Mouse (Mus musculus): ENCODE results near the gene Aldh3b2. TPM values are rescaled to one million over a fixed set of nuclear protein-coding genes. Genes with fewer than 3 reads are reported as not detected.

The Aldh3b2 gene
- polyA plus RNA-seq, 1 experiment from 2014 or later, result 0.36 TPM

DNA sequence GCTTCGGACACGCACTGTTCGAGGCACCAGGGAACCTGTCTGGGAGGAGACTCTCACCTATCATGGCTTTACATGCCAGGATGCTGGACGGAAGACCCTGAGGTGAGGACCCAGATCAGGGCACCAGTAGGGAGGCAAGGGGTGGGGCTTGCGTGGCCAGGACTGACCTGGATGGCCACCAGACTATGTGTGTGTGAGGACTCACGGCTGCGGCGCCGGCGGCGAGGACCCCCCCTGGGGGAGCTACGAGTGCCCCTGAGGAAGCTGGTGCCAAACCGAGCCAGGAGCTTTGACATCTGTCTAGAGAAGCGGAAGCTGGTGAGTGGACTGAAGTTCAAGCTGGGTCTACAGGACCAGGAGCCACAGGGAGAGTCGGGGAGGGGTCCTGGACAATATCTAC is 32.2 kb downstream of the Aldh3b2 start:
- Histone ChIP-seq H3K36me3 (ENCODE audit: control insufficient read depth, insufficient read depth, low read length) (peaks cover 41% of the 10 kb centered on the region), H3K4me3 (ENCODE audit: low read depth, low read length) (no peak overlapping the region), H3K27me3 (replicated peaks; ENCODE audit: control insufficient read depth, insufficient read depth, low read length) (no peaks in the 10 kb centered on the region), H3K4me1 (ENCODE audit: control insufficient read depth, insufficient read depth, low read length) (peaks cover 10% of the 10 kb centered on the region), H3K27ac (ENCODE audit: low read depth, low read length) (no peak overlapping the region), H3K9me3 (replicated peaks; ENCODE audit: control insufficient read depth, low read length) (no peaks in the 10 kb centered on the region), H3K4me2 (ENCODE audit: low read length) (no peak overlapping the region), H3K9ac (ENCODE audit: low read length) (no peak overlapping the region)
- no peak for ATAC-seq
- 87% methylated on average over 15 of the region's 15 CpGs for whole genome bisulfite sequencing
- no peak for DNase-seq (ENCODE audit: low spot score)

DNA sequence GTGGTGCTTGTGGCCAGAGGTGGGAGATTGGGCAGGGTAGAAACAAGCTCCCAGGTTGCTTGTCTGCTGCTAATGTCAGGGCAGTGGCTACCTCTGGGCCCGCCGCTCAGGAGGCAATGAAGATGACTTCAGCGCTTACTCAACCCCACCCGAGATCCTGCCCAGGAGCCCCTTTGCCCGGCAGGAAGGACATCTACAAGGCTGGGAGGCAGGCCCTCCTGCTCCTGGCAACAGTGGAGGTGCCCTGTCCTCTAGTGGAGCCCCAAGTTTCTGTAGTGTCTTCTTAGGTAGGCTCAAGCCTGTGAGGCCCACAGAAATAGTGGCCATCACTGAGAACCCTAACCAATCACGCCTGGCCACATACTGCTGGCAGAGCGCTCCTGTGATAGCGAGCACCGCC is 33.0 kb downstream of the Aldh3b2 start:
- WGBS, result 92% methylated on average over 9 of the region's 9 CpGs
- Histone ChIP-seq H3K27ac (ENCODE audit: low read depth, low read length) (no peak overlapping the region), H3K9me3 (replicated peaks; ENCODE audit: control insufficient read depth, low read length) (no peaks in the 10 kb centered on the region), H3K4me2 (ENCODE audit: low read length) (no peak overlapping the region), H3K4me1 (ENCODE audit: control insufficient read depth, insufficient read depth, low read length) (peaks cover 6% of the 10 kb centered on the region), H3K4me3 (ENCODE audit: low read depth, low read length) (no peak overlapping the region), H3K27me3 (replicated peaks; ENCODE audit: control insufficient read depth, insufficient read depth, low read length) (no peaks in the 10 kb centered on the region), H3K9ac (ENCODE audit: low read length) (no peak overlapping the region), H3K36me3 (ENCODE audit: control insufficient read depth, insufficient read depth, low read length) (peaks cover 49% of the 10 kb centered on the region)
- ATAC-seq, result no peak
- no peak for DNase-seq (ENCODE audit: low spot score)

DNA sequence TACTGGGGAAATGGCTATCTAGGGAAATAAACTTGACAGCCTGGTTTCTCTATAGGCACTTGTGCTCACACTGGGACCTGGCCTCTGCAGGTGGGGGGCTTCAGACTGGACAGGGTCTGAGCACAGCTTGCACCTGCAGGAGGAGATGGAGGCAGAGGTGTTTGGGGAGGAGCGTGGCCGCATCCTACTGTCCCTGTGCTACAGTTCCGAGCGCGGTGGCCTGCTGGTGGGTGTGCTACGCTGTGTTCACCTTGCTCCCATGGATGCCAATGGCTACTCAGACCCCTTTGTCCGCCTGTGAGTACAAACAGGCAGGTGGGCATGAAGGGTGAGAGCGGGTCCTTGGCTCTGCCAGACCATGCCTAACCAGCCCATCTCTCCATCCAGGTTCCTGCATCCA is 33.8 kb downstream of the Aldh3b2 start:
- no peak overlapping the region for H3K9ac ChIP-seq (ENCODE audit: low read length)
- H3K4me1 ChIP-seq (ENCODE audit: control insufficient read depth, insufficient read depth, low read length), result peaks cover 5% of the 10 kb centered on the region
- H3K9me3 ChIP-seq (replicated peaks; ENCODE audit: control insufficient read depth, low read length), result no peaks in the 10 kb centered on the region
- H3K27me3 ChIP-seq (replicated peaks; ENCODE audit: control insufficient read depth, insufficient read depth, low read length), result no peaks in the 10 kb centered on the region
- H3K4me2 ChIP-seq (ENCODE audit: low read length), result no peak overlapping the region
- H3K4me3 ChIP-seq (ENCODE audit: low read depth, low read length), result no peak overlapping the region
- ATAC-seq (no peak), DNase-seq (ENCODE audit: low spot score) (no peak)
- peaks cover 55% of the 10 kb centered on the region for H3K36me3 ChIP-seq (ENCODE audit: control insufficient read depth, insufficient read depth, low read length)
- H3K27ac ChIP-seq (ENCODE audit: low read depth, low read length), result no peak overlapping the region
- WGBS, result 92% methylated on average over 8 of the region's 8 CpGs

DNA sequence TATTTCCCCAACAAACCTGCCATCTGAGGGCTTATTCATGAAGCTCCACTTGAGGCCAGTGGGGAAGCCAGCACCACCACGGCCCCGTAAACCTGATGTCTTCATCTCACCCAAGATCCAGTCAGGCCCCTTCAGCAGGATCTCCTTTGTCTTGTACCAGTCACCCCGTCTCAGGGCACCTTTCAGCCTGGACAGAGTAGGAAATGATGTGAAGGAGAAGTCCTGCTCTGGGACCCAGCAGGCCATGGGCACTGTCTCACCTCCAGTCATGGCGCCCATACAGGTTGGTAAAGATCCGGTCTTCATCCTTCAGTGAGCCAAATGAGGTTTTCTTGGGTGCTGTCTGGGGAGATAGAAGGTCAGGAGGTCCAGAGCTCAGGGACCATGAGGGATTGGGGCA is 39.0 kb downstream of the Aldh3b2 start:
- Histone ChIP-seq H3K9ac (ENCODE audit: low read length) (no peak overlapping the region), H3K4me3 (ENCODE audit: low read depth, low read length) (no peak overlapping the region), H3K27me3 (replicated peaks; ENCODE audit: control insufficient read depth, insufficient read depth, low read length) (no peaks in the 10 kb centered on the region), H3K27ac (ENCODE audit: low read depth, low read length) (no peak overlapping the region), H3K9me3 (replicated peaks; ENCODE audit: control insufficient read depth, low read length) (no peaks in the 10 kb centered on the region), H3K4me2 (ENCODE audit: low read length) (no peak overlapping the region), H3K4me1 (ENCODE audit: control insufficient read depth, insufficient read depth, low read length) (no peaks in the 10 kb centered on the region; the same call in 1 of the 2 replicates), H3K36me3 (ENCODE audit: control insufficient read depth, insufficient read depth, low read length) (peaks cover 49% of the 10 kb centered on the region)
- WGBS, result 90% methylated on average over 5 of the region's 5 CpGs
- ATAC-seq, result no peak
- DNase-seq (ENCODE audit: low spot score), result no peak

DNA sequence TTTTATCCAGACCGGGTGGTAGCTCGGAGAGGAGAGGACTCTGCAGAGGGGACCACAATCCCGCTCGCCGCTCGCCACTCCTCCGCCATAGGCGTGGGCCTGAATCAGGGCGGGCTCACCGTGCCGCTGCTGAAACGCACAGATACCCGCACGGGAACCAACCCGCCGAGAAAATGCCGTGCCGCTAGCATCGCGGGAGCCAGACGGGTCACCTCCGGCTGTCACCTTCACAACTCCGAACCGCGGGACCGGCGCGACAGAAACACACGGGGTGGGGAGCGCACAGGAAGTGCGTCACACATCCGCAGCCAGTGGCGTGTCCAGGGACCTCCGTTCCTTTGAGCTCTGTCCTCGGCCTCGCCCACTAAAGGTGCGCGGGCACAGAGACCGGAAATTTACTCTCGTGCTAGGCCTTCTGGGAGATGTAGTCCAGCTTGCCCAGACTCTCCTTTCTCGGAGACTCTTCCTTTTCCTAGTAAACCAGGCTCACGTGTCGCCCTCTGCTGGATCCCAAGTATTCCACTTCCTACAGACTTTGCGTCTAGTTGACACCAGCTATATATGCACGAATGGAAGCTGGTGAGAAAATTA is 40.4 kb downstream of the Aldh3b2 start, which contains the start of gene Ndufv1:
Gene Ndufv1, minus strand, starts transcription at position 375 of the 591 bp plus-strand sequence.
- peak within 1 kb of the TSS; percentile 87 for H3K4me3 ChIP-seq (ENCODE audit: low read depth, low read length)
- peaks cover 34% of the 10 kb centered on the region for H3K36me3 ChIP-seq (ENCODE audit: control insufficient read depth, insufficient read depth, low read length)
- peak within 1 kb of the TSS; percentile 60; the same call in 1 of the 2 replicates for H3K27ac ChIP-seq (ENCODE audit: low read depth, low read length)
- under 1% methylated on average over 45 of the region's 45 CpGs for WGBS
- ATAC-seq (peak; percentile 100), DNase-seq (ENCODE audit: low spot score) (peak; percentile 100)
- no peaks in the 10 kb centered on the region for H3K9me3 ChIP-seq (replicated peaks; ENCODE audit: control insufficient read depth, low read length)
- no peaks in the 10 kb centered on the region for H3K27me3 ChIP-seq (replicated peaks; ENCODE audit: control insufficient read depth, insufficient read depth, low read length)
- peak within 1 kb of the TSS; percentile 77 for H3K4me2 ChIP-seq (ENCODE audit: low read length)
- peak within 1 kb of the TSS; percentile 79 for H3K9ac ChIP-seq (ENCODE audit: low read length)
- no peaks in the 10 kb centered on the region; the same call in 1 of the 2 replicates for H3K4me1 ChIP-seq (ENCODE audit: control insufficient read depth, insufficient read depth, low read length)

DNA sequence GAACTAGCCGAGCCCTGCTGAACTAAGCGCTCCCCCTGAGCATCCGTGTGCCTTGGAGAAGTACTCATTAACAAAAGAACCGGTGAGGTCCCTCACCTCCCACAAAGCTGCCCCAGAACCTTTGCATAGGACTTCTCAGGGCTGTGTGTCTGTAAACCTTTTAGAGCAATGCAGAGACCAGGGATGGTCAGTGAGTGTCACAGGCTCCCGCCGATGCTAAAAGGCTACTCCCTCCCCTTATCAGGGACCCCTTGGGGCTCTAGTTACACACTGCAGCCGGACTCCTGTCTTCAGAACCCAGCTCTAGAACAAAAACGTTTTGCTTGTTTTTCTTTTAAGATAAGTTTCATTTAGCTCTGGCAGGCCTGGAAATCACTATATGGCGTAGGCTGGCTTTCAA is 40.9 kb downstream of the Aldh3b2 start:
- Histone ChIP-seq H3K27me3 (replicated peaks; ENCODE audit: control insufficient read depth, insufficient read depth, low read length) (no peaks in the 10 kb centered on the region), H3K36me3 (ENCODE audit: control insufficient read depth, insufficient read depth, low read length) (peaks cover 29% of the 10 kb centered on the region), H3K27ac (ENCODE audit: low read depth, low read length) (no peak overlapping the region), H3K9ac (ENCODE audit: low read length) (peak overlapping the region; percentile 29; the same call in 1 of the 2 replicates), H3K4me3 (ENCODE audit: low read depth, low read length) (peak overlapping the region; percentile 87), H3K4me2 (ENCODE audit: low read length) (peak overlapping the region; percentile 41; the same call in 1 of the 2 replicates), H3K9me3 (replicated peaks; ENCODE audit: control insufficient read depth, low read length) (no peaks in the 10 kb centered on the region), H3K4me1 (ENCODE audit: control insufficient read depth, insufficient read depth, low read length) (no peaks in the 10 kb centered on the region; the same call in 1 of the 2 replicates)
- DNase-seq (ENCODE audit: low spot score) (no peak), ATAC-seq (no peak; the same call in 1 of the 2 replicates)
- 25% methylated on average over 9 of the region's 9 CpGs for WGBS

DNA sequence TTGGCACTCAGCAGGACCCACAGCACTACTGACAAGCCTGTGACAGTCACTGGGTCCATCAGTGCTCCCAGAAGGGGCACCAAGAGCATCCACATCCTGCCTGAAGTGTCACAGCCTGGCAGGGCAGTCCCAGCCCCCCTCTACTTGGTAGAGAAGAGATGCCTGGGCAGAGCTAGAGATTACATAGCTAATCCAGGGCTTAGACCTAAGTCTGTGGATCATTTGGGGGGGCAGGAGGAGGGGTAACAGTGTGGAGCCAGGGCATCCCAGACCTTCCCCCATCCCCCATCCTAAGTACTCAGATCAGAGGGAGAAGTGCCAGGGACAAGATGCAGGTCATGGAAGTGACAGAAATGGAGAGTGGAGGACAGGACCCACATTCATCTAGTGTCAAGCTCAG is 42.7 kb downstream of the Aldh3b2 start:
- H3K27me3 ChIP-seq (replicated peaks; ENCODE audit: control insufficient read depth, insufficient read depth, low read length), result no peaks in the 10 kb centered on the region
- no peaks in the 10 kb centered on the region for H3K9me3 ChIP-seq (replicated peaks; ENCODE audit: control insufficient read depth, low read length)
- no peaks in the 10 kb centered on the region; the same call in 1 of the 2 replicates for H3K4me1 ChIP-seq (ENCODE audit: control insufficient read depth, insufficient read depth, low read length)
- H3K9ac ChIP-seq (ENCODE audit: low read length), result no peak overlapping the region
- H3K27ac ChIP-seq (ENCODE audit: low read depth, low read length), result no peak overlapping the region
- H3K4me2 ChIP-seq (ENCODE audit: low read length), result no peak overlapping the region
- ATAC-seq, result no peak
- H3K4me3 ChIP-seq (ENCODE audit: low read depth, low read length), result no peak overlapping the region
- peaks cover 12% of the 10 kb centered on the region for H3K36me3 ChIP-seq (ENCODE audit: control insufficient read depth, insufficient read depth, low read length)
- DNase-seq (ENCODE audit: low spot score), result no peak

DNA sequence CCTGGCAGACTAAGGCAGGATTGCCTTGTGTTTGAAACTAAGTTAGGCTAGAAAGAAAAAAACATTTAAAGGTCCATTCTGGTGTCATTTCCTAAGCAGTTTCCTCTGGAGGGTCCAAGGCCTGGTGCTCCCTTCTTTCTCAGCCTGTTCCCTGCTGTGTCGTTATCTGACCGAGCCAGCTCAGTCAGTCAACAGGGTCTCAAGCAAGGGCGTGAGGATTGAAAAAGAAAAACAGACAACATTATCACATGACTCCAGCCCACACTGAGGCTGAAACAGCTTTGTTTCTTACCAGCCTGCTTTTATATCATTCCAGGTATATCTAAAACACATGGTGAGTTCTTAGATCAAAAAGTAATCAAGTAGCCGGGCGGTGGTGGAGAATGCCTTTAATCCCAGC is 43.5 kb downstream of the Aldh3b2 start:
- DNase-seq (ENCODE audit: low spot score) (no peak), ATAC-seq (no peak)
- Histone ChIP-seq H3K27me3 (replicated peaks; ENCODE audit: control insufficient read depth, insufficient read depth, low read length) (no peaks in the 10 kb centered on the region), H3K9ac (ENCODE audit: low read length) (no peak overlapping the region), H3K4me1 (ENCODE audit: control insufficient read depth, insufficient read depth, low read length) (no peaks in the 10 kb centered on the region; the same call in 1 of the 2 replicates), H3K4me2 (ENCODE audit: low read length) (no peak overlapping the region), H3K4me3 (ENCODE audit: low read depth, low read length) (no peak overlapping the region), H3K9me3 (replicated peaks; ENCODE audit: control insufficient read depth, low read length) (no peaks in the 10 kb centered on the region), H3K36me3 (ENCODE audit: control insufficient read depth, insufficient read depth, low read length) (peaks cover 5% of the 10 kb centered on the region; the same call in 1 of the 2 replicates), H3K27ac (ENCODE audit: low read depth, low read length) (no peak overlapping the region)
- 62% methylated on average over 5 of the region's 5 CpGs for WGBS

DNA sequence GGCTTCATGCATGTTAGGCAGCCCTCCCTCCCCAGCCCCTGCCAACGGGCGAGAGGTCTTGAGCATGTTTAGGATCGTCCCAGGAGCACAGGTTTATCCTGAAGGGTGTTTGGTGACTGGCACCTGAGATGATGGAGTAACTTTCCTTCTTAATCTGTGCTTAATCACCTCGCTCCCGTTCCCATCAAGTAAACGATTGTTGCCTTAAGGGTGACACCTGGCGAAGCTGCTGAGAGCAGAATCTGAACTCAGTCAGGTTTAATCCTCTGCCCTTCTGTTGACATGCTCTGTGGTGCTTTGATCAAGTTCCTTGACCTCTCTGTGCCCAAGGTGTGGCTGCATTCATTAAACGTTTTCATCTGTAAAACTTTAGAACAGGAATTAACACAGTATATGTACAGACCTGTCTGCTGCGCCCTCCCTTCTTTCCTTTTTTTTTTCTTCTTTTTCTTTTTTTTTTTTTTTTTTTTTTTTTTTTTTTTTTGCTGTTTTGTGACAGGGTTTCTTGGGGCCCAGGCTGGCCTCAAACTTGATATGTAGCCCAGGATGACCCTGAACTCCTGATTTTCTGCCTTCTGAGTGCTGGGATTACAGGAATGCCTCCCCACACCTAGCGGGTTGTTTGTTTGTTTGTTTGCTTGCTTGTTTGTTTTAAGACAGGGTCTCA is 45.9 kb downstream of the Aldh3b2 start:
- ATAC-seq, result no peak
- no peak for DNase-seq (ENCODE audit: low spot score)
- no peak overlapping the region for H3K4me3 ChIP-seq (ENCODE audit: low read depth, low read length)
- WGBS, result 66% methylated on average over 10 of the region's 10 CpGs
- H3K4me2 ChIP-seq (ENCODE audit: low read length), result no peak overlapping the region
- H3K27me3 ChIP-seq (replicated peaks; ENCODE audit: control insufficient read depth, insufficient read depth, low read length), result no peaks in the 10 kb centered on the region
- no peaks in the 10 kb centered on the region for H3K36me3 ChIP-seq (ENCODE audit: control insufficient read depth, insufficient read depth, low read length)
- no peaks in the 10 kb centered on the region for H3K4me1 ChIP-seq (ENCODE audit: control insufficient read depth, insufficient read depth, low read length)
- no peak overlapping the region for H3K9ac ChIP-seq (ENCODE audit: low read length)
- H3K27ac ChIP-seq (ENCODE audit: low read depth, low read length), result no peak overlapping the region
- H3K9me3 ChIP-seq (replicated peaks; ENCODE audit: control insufficient read depth, low read length), result no peaks in the 10 kb centered on the region

Data from forebrain, embryonic 14.5 days (tissue).